Mouse (Mus musculus): Measurements from ENCODE around the gene Plekhm3.

DNA sequence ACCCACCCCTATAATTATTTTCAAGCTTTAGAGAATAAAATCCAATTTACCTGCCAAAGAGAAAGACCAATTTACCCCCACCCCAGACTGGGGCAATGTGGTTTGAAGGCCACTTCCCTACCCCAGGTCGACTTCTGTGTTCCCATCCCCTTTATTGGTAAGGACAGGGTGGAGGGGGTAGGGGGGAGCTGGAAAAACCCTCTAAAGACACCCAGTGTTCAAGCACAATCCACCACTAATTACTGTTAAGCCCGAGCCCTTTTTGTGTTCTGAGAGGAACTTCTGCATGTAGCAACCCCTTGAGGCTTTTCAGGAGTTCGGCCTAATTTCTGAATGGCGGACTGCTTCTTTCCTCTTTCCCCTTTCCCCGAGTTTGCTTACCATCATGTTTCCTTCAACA is 177.2 kb downstream of the Plekhm3 start:
- TF ChIP-seq CTCF (IDR thresholded peaks at IDR 0.05; ENCODE audit: borderline replicate concordance, extremely low read depth, insufficient read depth, insufficient read length), result no peak
- TF ChIP-seq POLR2A (IDR thresholded peaks at IDR 0.05; ENCODE audit: borderline replicate concordance, extremely low read depth, insufficient read depth, insufficient read length, poor library complexity, severe bottlenecking), result no peak
